Mouse (Mus musculus) kidney, postnatal 10 days (tissue): ENCODE measurements around the gene Gm20807.
"Not testable (repeated sequence)": the region's sequence is repeated elsewhere in the genome, so short reads cannot be mapped to it uniquely, and the experiment has no call there.

Experiments used
- DNase-seq: peaks from one replicate; pipeline ENCODE4 v3.0.0; 2021; ENCODE audit warnings: mixed read lengths

Gene Gm20807

DNA sequence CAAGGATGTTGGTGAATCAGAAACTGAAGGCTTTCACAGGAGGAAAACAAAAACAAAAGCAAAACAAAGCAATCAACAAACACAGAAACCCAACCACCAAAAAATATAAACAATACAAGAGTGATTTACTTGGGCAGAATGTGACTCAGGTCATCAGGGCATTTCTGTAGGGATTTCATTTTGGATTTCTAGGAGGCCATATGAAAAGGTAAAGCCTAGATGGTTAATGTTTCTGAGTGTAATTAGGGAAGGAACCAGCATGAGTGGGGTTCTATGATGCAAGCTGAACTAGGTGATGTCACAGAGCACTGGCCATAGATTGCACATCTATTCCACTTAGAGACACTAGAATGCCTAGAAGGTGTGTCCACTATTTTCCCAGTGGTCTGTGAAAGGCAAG, at the start of gene Gm20807:
Gene Gm20807, plus strand, starts transcription at position 301 of the 400 bp plus-strand sequence.
- DNase-seq, result not testable (repeated sequence)
